Mouse (Mus musculus) cortical plate, adult 2 months (tissue): ENCODE data around the gene Zfhx3.

ENCODE experiments used
- CTCF ChIP-seq: fragments of 200-500 bp; IDR thresholded peaks from 2 replicates; pipeline ENCODE4 v1.5.1; 2011; ENCODE audit warnings: mild to moderate bottlenecking, control low read depth, low read length; ENCODE audit not compliant: insufficient read depth; ENCODE audit errors: extremely low read depth
- POLR2A ChIP-seq: fragments of 200-500 bp; IDR thresholded peaks from 2 replicates; pipeline ENCODE4 v1.6.1; 2011; ENCODE audit warnings: mild to moderate bottlenecking, low read length, control low read depth; ENCODE audit not compliant: insufficient read depth; ENCODE audit errors: extremely low read depth

DNA sequence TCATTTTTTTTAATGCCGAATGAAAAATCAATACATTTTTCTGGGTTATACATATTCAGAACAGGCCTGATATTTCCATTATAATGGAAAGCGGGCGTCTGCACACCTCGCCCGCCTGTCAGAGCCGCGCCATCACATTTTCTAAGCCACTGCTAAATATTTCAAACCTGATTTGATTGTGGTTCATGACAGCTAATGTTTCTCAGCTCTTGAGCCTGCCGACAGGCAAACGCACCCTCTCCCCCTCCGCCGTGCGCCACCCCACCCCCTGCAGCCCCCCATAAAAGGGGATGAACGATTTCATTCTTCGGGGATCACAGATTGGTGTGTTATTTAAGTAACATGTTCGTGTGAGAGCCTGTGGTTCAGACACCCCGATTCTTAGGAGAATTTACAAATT is 966.1 kb downstream of the Zfhx3 start:
- TF ChIP-seq POLR2A (no peak), CTCF (no peak)
